Comparison of ENCODE assay signal across 8 mouse cellular contexts in genomic region chr11:116532810-116533338, GRCm38 (mm10). TPM values are rescaled to one million over a fixed set of nuclear protein-coding genes. Genes with fewer than 3 reads are reported as not detected.
DNase-seq lines count a peak whose midpoint lies in the region; ATAC-seq lines count a peak whose summit lies in the region.

No protein-coding gene starts in this region.

- peak overlapping the region; percentile 35 for H3K9ac ChIP-seq in hindbrain, embryonic 14.5 days
- H3K9ac ChIP-seq in midbrain, embryonic 15.5 days = peak overlapping the region; percentile 29

- ATAC-seq in cerebellum, adult (ENCODE audit: insufficient number of reproducible peaks, low FRiP score, low TSS enrichment) = no peak
- no peak for ATAC-seq in hindbrain, embryonic 14.5 days (ENCODE audit: low FRiP score)
- no peak; the same call in 1 of the 2 replicates for ATAC-seq in midbrain, embryonic 15.5 days (replicated peaks)

- peak; percentile 41 for DNase-seq in cerebellum, adult 9-11 months
- DNase-seq in cerebellum, postnatal 10 days = peak; percentile 69 to 72
- peak; percentile 49 for DNase-seq in gastrocnemius, adult 18-20 months (ENCODE audit: low spot score)
- DNase-seq in hindbrain, embryonic 14.5 days (ENCODE audit: low spot score) = peak; percentile 47
- peak; percentile 90 for DNase-seq in liver
- DNase-seq in testis, postnatal 14 days (ENCODE audit: low spot score) = peak; percentile 76

- H3K36me3 ChIP-seq in hindbrain, embryonic 14.5 days (replicated peaks; ENCODE audit: control insufficient read depth, insufficient read depth) = peaks cover 11% of the 10 kb centered on the region
- 0 out of 2 replicates have a peak, but pooled peaks cover 4% of the 10 kb centered on the region for H3K36me3 ChIP-seq in midbrain, embryonic 15.5 days (replicated peaks)

- no peaks in the 10 kb centered on the region for H3K9me3 ChIP-seq in hindbrain, embryonic 14.5 days (ENCODE audit: control insufficient read depth, low read length)
- no peaks in the 10 kb centered on the region for H3K9me3 ChIP-seq in midbrain, embryonic 15.5 days

- WGBS in hindbrain, embryonic 14.5 days = under 1% methylated on average over 50 of the region's 50 CpGs
- 0% methylated on average over 47 of the region's 50 CpGs for WGBS in midbrain, embryonic 15.5 days

- peak overlapping the region; percentile 70 for H3K4me2 ChIP-seq in hindbrain, embryonic 14.5 days (replicated peaks)
- H3K4me2 ChIP-seq in midbrain, embryonic 15.5 days = peak overlapping the region; percentile 91

- H3K4me1 ChIP-seq in hindbrain, embryonic 14.5 days (replicated peaks; ENCODE audit: control insufficient read depth, insufficient read depth, low read length) = peaks cover 30% of the 10 kb centered on the region
- peaks cover 37% of the 10 kb centered on the region for H3K4me1 ChIP-seq in midbrain, embryonic 15.5 days

- peaks cover 49% of the 10 kb centered on the region for H3K27me3 ChIP-seq in hindbrain, embryonic 14.5 days (ENCODE audit: control insufficient read depth, insufficient read depth, low read length)
- H3K27me3 ChIP-seq in midbrain, embryonic 15.5 days (replicated peaks) = peaks cover 48% of the 10 kb centered on the region

- no peak overlapping the region for H3K27ac ChIP-seq in hindbrain, embryonic 14.5 days
- no peak overlapping the region for H3K27ac ChIP-seq in midbrain, embryonic 15.5 days

- H3K4me3 ChIP-seq in hindbrain, embryonic 14.5 days (replicated peaks; ENCODE audit: low read length) = peak overlapping the region; percentile 36
- H3K4me3 ChIP-seq in midbrain, embryonic 15.5 days = peak overlapping the region; percentile 41

RNA-seq across cellular contexts. Expression of gene Sphk1, which starts 2.1 kb away (rescaled TPM):
- total RNA-seq in gastrocnemius, adult 18-20 months (2021) = under 1 TPM; 0.80 to 0.88 TPM
- 4.0 and 4.1 TPM in 2 replicates for polyA plus RNA-seq in hindbrain, embryonic 14.5 days (2014; fragmentation: Nextera tagmentation; extraction: Ambion mirVana)
- polyA plus RNA-seq in midbrain, embryonic 15.5 days (2015; fragmentation: Nextera tagmentation; extraction: Ambion mirVana) = 5.3 and 7.3 TPM in 2 replicates

RNA-seq across cellular contexts. Expression of gene Prpsap1, which starts 38.9 kb away (rescaled TPM):
- total RNA-seq in gastrocnemius, adult 18-20 months (2021) = 10 to 100 TPM; 12.3 to 12.5 TPM
- polyA plus RNA-seq in hindbrain, embryonic 14.5 days (2014; fragmentation: Nextera tagmentation; extraction: Ambion mirVana) = 162 and 173 TPM in 2 replicates
- 199 and 200 TPM in 2 replicates for polyA plus RNA-seq in midbrain, embryonic 15.5 days (2015; fragmentation: Nextera tagmentation; extraction: Ambion mirVana)

RNA-seq across cellular contexts. Expression of gene Ube2o, which starts 48.4 kb away (rescaled TPM):
- total RNA-seq in gastrocnemius, adult 18-20 months (2021) = 10 to 100 TPM; 22.9 to 25.2 TPM
- 27.5 and 28.5 TPM in 2 replicates for polyA plus RNA-seq in hindbrain, embryonic 14.5 days (2014; fragmentation: Nextera tagmentation; extraction: Ambion mirVana)
- 31.4 and 36.6 TPM in 2 replicates for polyA plus RNA-seq in midbrain, embryonic 15.5 days (2015; fragmentation: Nextera tagmentation; extraction: Ambion mirVana)

RNA-seq across cellular contexts. Expression of gene Aanat, which starts 53.4 kb away (rescaled TPM):
- not detected for total RNA-seq in gastrocnemius, adult 18-20 months (2021)
- polyA plus RNA-seq in hindbrain, embryonic 14.5 days (2014; fragmentation: Nextera tagmentation; extraction: Ambion mirVana) = 0.15 TPM in 1 of 2 replicates, not detected in the other
- 0.33 and 0.45 TPM in 2 replicates for polyA plus RNA-seq in midbrain, embryonic 15.5 days (2015; fragmentation: Nextera tagmentation; extraction: Ambion mirVana)
